Mouse (Mus musculus) thymus, adult 2 months (tissue): ENCODE measurements around the gene Pxmp4.

Source experiments
- CTCF ChIP-seq: fragments of 200-500 bp; IDR thresholded peaks from 2 replicates; pipeline ENCODE4 v1.5.1; 2012; ENCODE audit warnings: mild to moderate bottlenecking, control low read depth, low read length, moderate library complexity, borderline replicate concordance; ENCODE audit not compliant: control insufficient read depth, poor library complexity, insufficient read depth; ENCODE audit errors: extremely low read depth
- POLR2A ChIP-seq: fragments of 200-500 bp; IDR thresholded peaks from 2 replicates; pipeline ENCODE4 v1.6.1; 2012; ENCODE audit warnings: mild to moderate bottlenecking, low read length, control low read depth, moderate library complexity; ENCODE audit not compliant: control insufficient read depth, poor library complexity, insufficient read depth; ENCODE audit errors: extremely low read depth

DNA sequence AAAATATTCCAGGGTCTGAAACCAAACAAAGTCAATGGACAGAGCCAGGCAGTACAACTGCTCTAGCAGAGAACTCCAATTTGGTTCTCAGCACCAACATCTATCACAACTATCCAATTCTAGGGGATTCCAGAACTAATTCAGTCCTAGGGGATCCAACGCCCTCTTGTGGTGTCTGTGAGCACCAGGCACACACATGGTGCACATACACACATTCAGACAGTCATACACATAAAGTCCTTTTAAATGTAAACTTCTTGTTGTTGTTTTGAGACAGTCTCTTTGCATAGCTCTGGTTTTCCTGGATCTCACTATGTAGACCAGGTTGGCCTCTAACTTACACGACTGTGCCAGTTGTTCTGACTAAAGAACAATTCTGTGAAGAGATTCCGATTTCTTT lies 46.9 kb upstream of the Pxmp4 start:
- no peak for TF ChIP-seq POLR2A
- TF ChIP-seq CTCF: no peak
